Mouse (Mus musculus): ENCODE data around the gene Tmem11. TPM values are rescaled to one million over a fixed set of nuclear protein-coding genes. Genes with fewer than 3 reads are reported as not detected.

Tmem11 gene
- polyA plus RNA-seq (2016; fragmentation: Nextera tagmentation; extraction: Ambion mirVana): 59.2 and 61.4 TPM in 2 replicates

DNA sequence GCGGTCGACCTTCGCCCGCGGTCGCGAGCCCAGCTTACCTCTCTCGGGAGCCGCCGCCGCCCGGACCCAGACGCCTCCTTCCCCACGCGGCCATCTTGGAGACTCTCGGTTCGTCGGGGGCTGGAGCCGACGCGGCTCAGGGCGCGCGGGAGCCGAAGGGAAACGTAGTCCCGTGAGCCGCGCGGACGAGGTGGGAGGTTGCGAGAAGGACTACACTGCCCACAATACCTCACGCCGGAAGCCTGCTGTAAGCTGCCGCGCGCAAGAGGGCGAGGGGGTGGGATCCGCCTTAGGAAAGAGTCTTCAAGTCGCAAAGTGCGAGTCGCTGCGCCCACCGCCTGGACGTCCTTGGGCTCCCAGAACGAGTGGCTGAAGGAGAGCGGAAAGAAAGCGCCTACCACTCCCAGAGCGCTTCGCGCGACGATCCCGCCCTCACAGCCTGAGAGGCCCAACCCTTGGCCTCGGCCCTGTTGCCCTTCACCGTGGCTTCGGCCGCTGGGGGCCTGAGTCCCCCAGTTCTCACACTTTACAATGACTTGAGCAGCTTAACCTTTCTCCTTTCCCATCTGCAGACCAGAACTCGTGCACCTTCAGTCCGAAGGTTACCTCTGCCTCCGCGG is at the start of gene Tmem11:
TSS of gene Tmem11 (minus strand) at position 598 of the 620 bp plus-strand sequence.
- Histone ChIP-seq H3K36me3 (peaks cover 18% of the 10 kb centered on the region), H3K27me3 (no peaks in the 10 kb centered on the region), H3K9ac (replicated peaks) (peak within 1 kb of the TSS; percentile 92), H3K4me1 (replicated peaks) (peaks cover 36% of the 10 kb centered on the region), H3K9me3 (no peaks in the 10 kb centered on the region), H3K4me2 (peak within 1 kb of the TSS; percentile 71), H3K4me3 (replicated peaks) (peak within 1 kb of the TSS; percentile 97), H3K27ac (peak within 1 kb of the TSS; percentile 90)
- WGBS: under 1% methylated on average over 62 of the region's 62 CpGs
- ATAC-seq (ENCODE audit: insufficient number of reproducible peaks, insufficient read depth, low FRiP score, low TSS enrichment, low read depth): peak; percentile 99

DNA sequence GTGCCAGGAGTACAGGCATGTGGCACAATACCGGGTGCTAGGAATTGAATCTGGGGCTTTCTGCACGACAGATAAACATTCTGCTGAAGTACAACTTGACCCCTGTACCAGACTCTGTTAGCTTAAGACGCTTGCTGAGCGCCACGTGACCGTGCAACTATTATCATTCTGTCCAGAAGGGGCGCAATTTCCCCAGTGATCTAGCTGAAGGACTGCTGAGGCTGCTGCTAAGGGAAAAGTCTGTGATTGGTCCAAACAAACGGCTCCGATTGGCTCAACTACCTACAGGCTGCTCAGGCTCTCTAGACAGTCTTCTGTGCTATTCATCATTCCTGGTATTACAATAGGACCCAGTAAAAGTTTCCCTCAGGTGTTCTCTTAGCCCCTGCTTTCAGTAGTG is 48.2 kb upstream of the Tmem11 start:
- Histone ChIP-seq H3K4me2 (peak overlapping the region; percentile 44), H3K9ac (replicated peaks) (no peak overlapping the region), H3K4me1 (replicated peaks) (peaks cover 17% of the 10 kb centered on the region), H3K27ac (no peak overlapping the region), H3K9me3 (no peaks in the 10 kb centered on the region), H3K4me3 (replicated peaks) (no peak overlapping the region), H3K36me3 (no peaks in the 10 kb centered on the region), H3K27me3 (peaks cover 8% of the 10 kb centered on the region)
- peak; percentile 79 for ATAC-seq (ENCODE audit: insufficient number of reproducible peaks, insufficient read depth, low FRiP score, low TSS enrichment, low read depth)
- WGBS: under 1% methylated on average over 9 of the region's 9 CpGs

DNA sequence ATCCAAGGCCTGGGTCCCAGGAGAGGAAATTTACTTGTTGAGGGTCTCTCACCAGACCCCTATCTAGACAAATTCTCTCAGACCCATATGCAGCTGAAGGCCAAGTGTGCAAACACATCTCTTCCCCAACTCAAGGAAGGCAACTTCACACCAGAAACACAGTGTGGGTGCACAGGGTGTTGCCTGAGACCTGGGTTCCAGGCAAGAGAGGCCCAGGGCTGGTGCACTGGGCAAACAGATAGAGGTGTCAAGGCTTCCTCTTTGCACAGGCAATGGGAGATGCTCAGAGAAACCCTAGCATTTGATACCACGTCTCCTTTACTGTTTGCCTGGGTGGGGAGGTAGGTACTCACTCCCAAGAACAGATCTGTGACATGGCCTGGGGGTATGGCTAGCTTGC is 45.9 kb upstream of the Tmem11 start:
- Histone ChIP-seq H3K9me3 (no peaks in the 10 kb centered on the region), H3K4me2 (no peak overlapping the region), H3K36me3 (peaks cover 5% of the 10 kb centered on the region; the same call in 1 of the 2 replicates), H3K27ac (no peak overlapping the region), H3K27me3 (peaks cover 3% of the 10 kb centered on the region), H3K4me1 (replicated peaks) (peaks cover 10% of the 10 kb centered on the region), H3K4me3 (replicated peaks) (no peak overlapping the region), H3K9ac (replicated peaks) (no peak overlapping the region)
- 91% methylated on average over 1 of the region's 1 CpGs for WGBS
- no peak for ATAC-seq (ENCODE audit: insufficient number of reproducible peaks, insufficient read depth, low FRiP score, low TSS enrichment, low read depth)

DNA sequence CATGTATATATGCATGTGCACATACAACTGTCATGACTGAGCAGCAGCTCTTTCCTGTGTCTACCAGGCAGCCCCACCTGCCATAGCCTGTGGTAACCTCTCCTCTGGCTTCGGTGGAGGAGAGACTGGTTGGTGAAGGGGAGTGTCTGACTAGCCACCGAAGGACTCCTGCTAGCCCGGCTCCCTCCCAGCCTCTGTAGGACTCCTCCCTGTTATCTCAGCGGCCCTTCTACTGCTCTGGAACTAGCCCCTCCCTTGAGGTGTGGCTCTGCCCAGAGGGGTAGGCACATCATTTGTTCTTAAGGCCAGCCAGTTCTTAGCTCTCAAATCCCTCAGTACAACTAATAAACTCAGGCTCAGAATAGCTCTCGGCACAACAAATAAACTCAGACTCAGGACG is 45.4 kb upstream of the Tmem11 start:
- Histone ChIP-seq H3K4me1 (replicated peaks) (peaks cover 10% of the 10 kb centered on the region), H3K9me3 (no peaks in the 10 kb centered on the region), H3K27me3 (no peaks in the 10 kb centered on the region), H3K36me3 (peaks cover 5% of the 10 kb centered on the region; the same call in 1 of the 2 replicates), H3K4me3 (replicated peaks) (no peak overlapping the region), H3K9ac (replicated peaks) (no peak overlapping the region), H3K27ac (no peak overlapping the region), H3K4me2 (no peak overlapping the region)
- WGBS: 30% methylated on average over 6 of the region's 6 CpGs
- ATAC-seq (ENCODE audit: insufficient number of reproducible peaks, insufficient read depth, low FRiP score, low TSS enrichment, low read depth): no peak

DNA sequence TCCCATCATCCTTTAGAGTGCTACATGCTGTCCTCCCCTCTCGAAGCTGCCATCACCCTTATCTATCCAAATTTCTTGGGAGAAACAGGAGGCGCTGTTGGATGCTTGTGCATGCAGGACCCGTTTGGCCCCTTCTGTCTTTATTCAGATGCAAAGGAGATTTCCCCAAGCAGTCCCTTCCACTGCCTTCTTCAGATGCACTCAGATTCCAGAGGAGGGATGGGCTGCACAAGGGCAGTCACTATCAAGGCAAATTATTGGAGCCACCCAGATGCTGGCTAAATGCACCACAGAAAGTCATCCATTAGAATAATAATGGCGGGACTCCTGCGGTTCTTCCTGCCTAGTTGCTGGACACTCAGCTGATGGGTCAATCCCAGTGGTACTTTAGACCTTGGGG is 43.9 kb upstream of the Tmem11 start:
- no peak overlapping the region for H3K4me3 ChIP-seq (replicated peaks)
- no peak overlapping the region for H3K9ac ChIP-seq (replicated peaks)
- no peak overlapping the region for H3K4me2 ChIP-seq
- H3K27ac ChIP-seq: no peak overlapping the region
- H3K4me1 ChIP-seq (replicated peaks): peaks cover 10% of the 10 kb centered on the region
- WGBS: 79% methylated on average over 5 of the region's 5 CpGs
- no peaks in the 10 kb centered on the region for H3K9me3 ChIP-seq
- peaks cover 5% of the 10 kb centered on the region; the same call in 1 of the 2 replicates for H3K36me3 ChIP-seq
- no peak for ATAC-seq (ENCODE audit: insufficient number of reproducible peaks, insufficient read depth, low FRiP score, low TSS enrichment, low read depth)
- H3K27me3 ChIP-seq: 0 out of 2 replicates have a peak, but pooled peaks cover 1% of the 10 kb centered on the region

DNA sequence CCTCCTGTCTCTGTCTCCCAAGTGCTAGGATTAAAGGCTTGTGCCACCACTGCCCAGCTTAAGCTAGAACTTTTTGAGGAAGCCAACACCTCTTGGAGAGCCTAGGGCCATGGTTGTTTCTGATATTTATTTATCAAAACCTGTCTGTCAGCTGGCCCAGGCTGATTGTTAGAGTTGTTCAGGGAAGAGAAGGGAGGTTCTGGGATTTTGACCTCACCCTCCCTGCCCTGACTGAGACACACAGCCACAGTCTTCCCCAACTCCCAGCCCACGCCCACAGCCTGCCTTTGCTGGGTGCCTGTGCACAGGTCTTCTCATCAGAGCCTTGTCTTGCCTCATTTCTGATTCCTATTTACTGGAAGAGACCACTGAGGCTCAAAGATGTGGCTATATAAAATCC is 43.1 kb upstream of the Tmem11 start:
- H3K27ac ChIP-seq: no peak overlapping the region
- H3K27me3 ChIP-seq: 0 out of 2 replicates have a peak, but pooled peaks cover 4% of the 10 kb centered on the region
- no peak overlapping the region for H3K4me2 ChIP-seq
- WGBS: 87% methylated on average over 1 of the region's 1 CpGs
- H3K4me1 ChIP-seq (replicated peaks): peaks cover 4% of the 10 kb centered on the region; the same call in 1 of the 2 replicates
- H3K9me3 ChIP-seq: no peaks in the 10 kb centered on the region
- no peak for ATAC-seq (ENCODE audit: insufficient number of reproducible peaks, insufficient read depth, low FRiP score, low TSS enrichment, low read depth)
- H3K36me3 ChIP-seq: peaks cover 5% of the 10 kb centered on the region; the same call in 1 of the 2 replicates
- no peak overlapping the region for H3K9ac ChIP-seq (replicated peaks)
- H3K4me3 ChIP-seq (replicated peaks): no peak overlapping the region

DNA sequence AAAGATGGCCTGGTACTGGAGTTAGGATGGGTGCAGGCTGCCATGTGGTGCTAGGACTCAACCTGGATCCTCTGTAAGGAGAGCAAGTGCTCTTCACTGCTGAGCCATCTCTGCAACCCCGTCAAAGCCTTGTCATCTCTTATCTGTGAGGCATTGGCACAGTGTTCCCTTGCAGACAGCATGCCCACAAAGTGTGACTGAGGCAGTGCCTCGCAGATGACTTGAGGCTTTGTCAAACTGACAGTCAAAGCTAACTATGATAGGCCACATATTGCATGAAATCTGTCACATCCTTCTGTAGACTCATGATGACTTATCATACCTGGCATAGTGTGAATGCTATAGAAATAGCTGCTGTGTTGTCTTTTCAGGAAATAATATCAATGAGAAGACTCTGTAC is 40.9 kb upstream of the Tmem11 start:
- Histone ChIP-seq H3K27me3 (0 out of 2 replicates have a peak, but pooled peaks cover 4% of the 10 kb centered on the region), H3K9me3 (no peaks in the 10 kb centered on the region), H3K36me3 (peaks cover 5% of the 10 kb centered on the region; the same call in 1 of the 2 replicates), H3K4me1 (replicated peaks) (peaks cover 4% of the 10 kb centered on the region; the same call in 1 of the 2 replicates), H3K4me2 (no peak overlapping the region), H3K4me3 (replicated peaks) (no peak overlapping the region), H3K9ac (replicated peaks) (no peak overlapping the region), H3K27ac (no peak overlapping the region)
- ATAC-seq (ENCODE audit: insufficient number of reproducible peaks, insufficient read depth, low FRiP score, low TSS enrichment, low read depth): no peak
- WGBS: 82% methylated on average over 2 of the region's 2 CpGs

DNA sequence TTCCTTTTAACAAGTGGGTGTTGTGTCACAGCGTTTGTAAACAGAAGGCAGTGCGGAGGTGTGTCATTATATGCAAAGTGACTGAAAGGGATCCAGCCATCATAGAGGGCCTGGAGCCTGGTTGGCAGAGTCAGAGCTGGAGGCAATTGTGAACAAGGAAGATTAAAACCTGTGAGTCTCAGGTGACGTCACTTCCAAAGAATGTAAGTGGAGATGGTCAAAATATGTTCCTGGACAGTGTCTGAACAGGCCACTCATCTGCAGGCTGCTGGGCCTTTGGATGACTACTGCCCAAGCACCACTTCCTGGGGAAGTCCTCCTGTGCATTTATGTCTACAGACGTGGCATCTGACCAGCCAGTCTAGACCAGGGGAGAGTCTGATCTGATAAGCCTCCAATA is 36.1 kb upstream of the Tmem11 start:
- no peak overlapping the region for H3K9ac ChIP-seq (replicated peaks)
- peaks cover 32% of the 10 kb centered on the region for H3K4me1 ChIP-seq (replicated peaks)
- H3K36me3 ChIP-seq: no peaks in the 10 kb centered on the region
- no peaks in the 10 kb centered on the region for H3K9me3 ChIP-seq
- 61% methylated on average over 4 of the region's 4 CpGs for WGBS
- H3K27ac ChIP-seq: no peak overlapping the region
- 0 out of 2 replicates have a peak, but pooled peaks cover 4% of the 10 kb centered on the region for H3K27me3 ChIP-seq
- H3K4me2 ChIP-seq: no peak overlapping the region
- H3K4me3 ChIP-seq (replicated peaks): no peak overlapping the region
- ATAC-seq (ENCODE audit: insufficient number of reproducible peaks, insufficient read depth, low FRiP score, low TSS enrichment, low read depth): no peak

DNA sequence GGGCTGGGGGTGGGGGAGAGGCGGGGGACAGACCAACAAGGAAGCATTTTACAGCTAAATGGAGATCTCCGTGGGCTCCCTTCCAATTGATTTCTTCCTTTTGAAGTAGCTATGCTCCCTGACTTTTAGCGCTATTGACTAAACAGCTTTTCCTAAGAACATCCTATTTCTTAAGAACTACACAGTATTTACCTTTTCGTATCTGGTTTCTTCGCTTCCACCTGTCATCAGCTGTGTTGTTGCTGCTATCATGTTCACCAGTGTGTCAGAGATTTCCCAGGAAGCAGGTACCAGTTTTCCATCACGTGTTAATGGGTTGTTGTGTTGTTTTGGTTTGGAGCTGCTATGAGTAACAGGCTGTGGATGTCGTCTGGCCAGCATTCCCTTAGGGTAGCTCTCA is 35.4 kb upstream of the Tmem11 start, which contains the start of gene Natd1:
TSS of gene Natd1 (minus strand) at position 260 of the 400 bp plus-strand sequence.
- H3K9ac ChIP-seq (replicated peaks): peak within 1 kb of the TSS; percentile 88
- 0 out of 2 replicates have a peak, but pooled peaks cover 4% of the 10 kb centered on the region for H3K27me3 ChIP-seq
- H3K9me3 ChIP-seq: no peaks in the 10 kb centered on the region
- ATAC-seq (ENCODE audit: insufficient number of reproducible peaks, insufficient read depth, low FRiP score, low TSS enrichment, low read depth): no peak
- no peaks in the 10 kb centered on the region for H3K36me3 ChIP-seq
- H3K27ac ChIP-seq: peak within 1 kb of the TSS; percentile 66; the same call in 1 of the 2 replicates
- peaks cover 32% of the 10 kb centered on the region for H3K4me1 ChIP-seq (replicated peaks)
- peak within 1 kb of the TSS; percentile 91 for H3K4me3 ChIP-seq (replicated peaks)
- peak within 1 kb of the TSS; percentile 73 for H3K4me2 ChIP-seq
- 36% methylated on average over 7 of the region's 7 CpGs for WGBS

DNA sequence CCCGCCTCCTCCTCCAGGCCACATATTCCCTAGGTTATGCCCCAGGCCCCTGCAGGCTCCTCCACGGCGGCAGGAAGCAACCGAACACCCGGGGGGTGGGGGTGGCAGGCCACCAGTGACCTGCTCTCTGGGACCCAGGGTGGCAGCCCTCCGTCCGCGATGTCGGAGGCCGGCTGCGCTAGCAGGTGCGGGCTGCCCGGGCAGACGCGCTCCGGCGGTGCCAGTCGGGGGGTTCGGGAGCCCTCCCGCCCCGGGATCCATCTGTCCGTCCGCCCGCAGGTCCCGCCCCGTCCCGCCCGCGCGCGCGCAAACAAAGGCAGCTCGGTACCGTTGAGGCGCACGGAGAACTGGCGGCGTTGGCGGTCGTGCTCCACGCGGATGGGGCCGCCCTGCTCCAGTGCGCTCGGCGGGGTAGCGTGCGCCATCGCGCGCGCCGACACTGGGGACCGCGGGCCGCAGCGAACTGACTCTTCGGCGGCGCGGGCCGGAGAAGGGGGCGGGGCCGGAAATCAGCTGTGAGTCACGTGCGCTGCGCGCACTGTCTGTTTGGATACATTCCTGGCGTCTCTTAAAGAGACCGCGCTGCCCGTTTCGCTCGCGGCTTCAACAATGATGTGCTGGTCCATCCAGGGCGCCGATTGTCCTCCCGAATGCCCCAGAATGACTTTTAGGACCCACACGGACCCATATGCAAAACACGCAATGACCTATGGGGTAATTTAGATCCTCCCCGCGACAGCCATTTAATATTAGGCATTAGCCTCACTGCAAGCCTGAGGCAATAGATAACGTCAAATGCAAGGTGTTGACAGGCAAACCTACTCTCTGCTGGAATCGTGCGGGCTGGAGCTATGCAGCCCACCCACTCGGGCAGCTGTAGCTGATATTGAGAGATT is 34.5 kb upstream of the Tmem11 start:
- peak overlapping the region; percentile 73 for H3K4me2 ChIP-seq
- H3K27ac ChIP-seq: peak overlapping the region; percentile 66; the same call in 1 of the 2 replicates
- H3K27me3 ChIP-seq: 0 out of 2 replicates have a peak, but pooled peaks cover 4% of the 10 kb centered on the region
- peak overlapping the region; percentile 88 for H3K9ac ChIP-seq (replicated peaks)
- H3K4me1 ChIP-seq (replicated peaks): peaks cover 32% of the 10 kb centered on the region
- 1% methylated on average over 84 of the region's 86 CpGs for WGBS
- no peaks in the 10 kb centered on the region for H3K36me3 ChIP-seq
- H3K9me3 ChIP-seq: no peaks in the 10 kb centered on the region
- H3K4me3 ChIP-seq (replicated peaks): peak overlapping the region; percentile 91
- peak; percentile 80 for ATAC-seq (ENCODE audit: insufficient number of reproducible peaks, insufficient read depth, low FRiP score, low TSS enrichment, low read depth)

DNA sequence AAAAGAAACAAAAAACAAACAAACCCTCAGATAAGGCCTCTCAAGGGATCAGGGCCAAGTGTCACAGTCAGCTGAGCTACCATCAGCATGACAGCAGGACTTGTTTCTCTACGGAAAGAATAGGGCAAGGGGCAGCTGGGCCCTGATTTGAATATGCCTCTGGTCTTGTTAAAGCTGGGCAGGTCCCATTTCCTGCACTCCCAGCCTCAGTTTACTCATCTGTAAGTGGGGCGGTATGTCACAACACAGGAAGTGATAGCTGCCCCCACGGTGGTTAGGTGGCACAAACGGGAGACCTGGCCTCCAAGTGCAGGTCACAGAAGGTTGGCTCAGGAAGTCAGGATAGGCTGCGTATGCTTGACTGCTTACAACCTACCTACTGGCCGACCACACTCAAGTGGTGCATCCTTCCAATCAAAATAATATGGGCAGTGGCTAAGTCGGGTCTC is 33.5 kb upstream of the Tmem11 start:
- no peak for ATAC-seq (ENCODE audit: insufficient number of reproducible peaks, insufficient read depth, low FRiP score, low TSS enrichment, low read depth)
- peak overlapping the region; percentile 91 for H3K4me3 ChIP-seq (replicated peaks)
- WGBS: 34% methylated on average over 7 of the region's 7 CpGs

More for the DNA sequence above, 33.5 kb upstream of the Tmem11 start:
- no peaks in the 10 kb centered on the region for H3K36me3 ChIP-seq
- no peaks in the 10 kb centered on the region for H3K9me3 ChIP-seq
- peak overlapping the region; percentile 73 for H3K4me2 ChIP-seq
- H3K27ac ChIP-seq: no peak overlapping the region
- H3K4me1 ChIP-seq (replicated peaks): peaks cover 32% of the 10 kb centered on the region
- H3K27me3 ChIP-seq: no peaks in the 10 kb centered on the region
- H3K9ac ChIP-seq (replicated peaks): peak overlapping the region; percentile 88; the same call in 1 of the 2 replicates

Data from limb, embryonic 12.5 days (tissue).